Mouse (Mus musculus) ovary, adult 2 months (tissue): Measurements from ENCODE around the gene Inpp4a. TPM values are rescaled to one million over a fixed set of nuclear protein-coding genes. Genes with fewer than 3 reads are reported as not detected.

Experiments
- polyA plus RNA-seq: library from polyadenylated mRNA; depleted of rRNA; stranded (reverse); fragments of >200 nt; gene quantifications from 2 replicates; pipeline ENCODE4 v1.2.3, GENCODE M21; 2012; rRNA removed

The Inpp4a gene
- polyA plus RNA-seq: 32.0 and 32.9 TPM in 2 replicates

DNA sequence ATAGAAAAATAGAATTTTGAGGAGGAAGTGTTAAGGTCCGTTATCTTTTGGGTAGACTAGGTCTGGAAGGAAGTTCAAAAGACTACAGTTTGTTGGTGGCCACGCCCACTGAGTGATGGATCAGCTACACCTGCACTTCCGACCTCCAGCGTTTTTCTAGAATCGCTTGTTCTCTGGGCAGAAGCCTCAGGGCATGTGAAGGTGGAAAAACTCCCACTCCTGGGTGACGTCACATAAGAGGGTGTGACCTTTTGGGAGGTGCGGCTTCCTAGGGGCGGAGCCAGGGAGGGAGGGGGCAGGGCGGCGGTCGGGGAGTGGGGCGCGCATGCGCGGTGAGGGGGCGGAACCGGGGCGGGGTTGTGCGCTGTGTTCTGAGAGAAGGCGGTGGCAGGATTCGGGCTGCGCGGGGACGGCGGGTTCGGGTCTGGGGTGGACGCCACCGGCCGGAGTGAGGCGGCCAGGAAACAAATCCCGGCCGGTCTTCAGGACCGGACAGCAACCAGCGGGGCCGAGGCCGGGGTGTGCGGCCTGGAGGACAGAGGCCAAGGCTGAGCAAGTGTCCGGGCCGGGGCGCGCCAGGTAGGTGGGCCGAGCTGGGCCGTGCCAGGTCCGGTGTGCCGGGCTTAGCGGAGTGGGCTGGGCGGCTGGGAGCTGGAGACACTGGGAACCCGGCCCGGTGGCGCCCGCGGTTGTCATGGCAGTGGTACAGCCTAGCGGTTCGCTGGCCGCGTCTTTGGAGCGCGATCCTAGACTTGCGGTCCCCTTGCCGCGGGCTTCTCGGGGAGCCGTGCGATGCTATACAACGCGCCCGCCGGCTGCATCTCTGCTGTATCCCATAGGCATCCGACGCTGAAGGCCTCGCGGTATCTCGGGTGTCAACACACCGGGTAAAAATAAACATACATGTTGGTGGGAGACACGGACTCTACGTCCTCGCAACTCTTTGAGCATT is at the start of gene Inpp4a:
Gene Inpp4a (plus strand): TSS at position 326 of the 952 bp plus-strand sequence.

DNA sequence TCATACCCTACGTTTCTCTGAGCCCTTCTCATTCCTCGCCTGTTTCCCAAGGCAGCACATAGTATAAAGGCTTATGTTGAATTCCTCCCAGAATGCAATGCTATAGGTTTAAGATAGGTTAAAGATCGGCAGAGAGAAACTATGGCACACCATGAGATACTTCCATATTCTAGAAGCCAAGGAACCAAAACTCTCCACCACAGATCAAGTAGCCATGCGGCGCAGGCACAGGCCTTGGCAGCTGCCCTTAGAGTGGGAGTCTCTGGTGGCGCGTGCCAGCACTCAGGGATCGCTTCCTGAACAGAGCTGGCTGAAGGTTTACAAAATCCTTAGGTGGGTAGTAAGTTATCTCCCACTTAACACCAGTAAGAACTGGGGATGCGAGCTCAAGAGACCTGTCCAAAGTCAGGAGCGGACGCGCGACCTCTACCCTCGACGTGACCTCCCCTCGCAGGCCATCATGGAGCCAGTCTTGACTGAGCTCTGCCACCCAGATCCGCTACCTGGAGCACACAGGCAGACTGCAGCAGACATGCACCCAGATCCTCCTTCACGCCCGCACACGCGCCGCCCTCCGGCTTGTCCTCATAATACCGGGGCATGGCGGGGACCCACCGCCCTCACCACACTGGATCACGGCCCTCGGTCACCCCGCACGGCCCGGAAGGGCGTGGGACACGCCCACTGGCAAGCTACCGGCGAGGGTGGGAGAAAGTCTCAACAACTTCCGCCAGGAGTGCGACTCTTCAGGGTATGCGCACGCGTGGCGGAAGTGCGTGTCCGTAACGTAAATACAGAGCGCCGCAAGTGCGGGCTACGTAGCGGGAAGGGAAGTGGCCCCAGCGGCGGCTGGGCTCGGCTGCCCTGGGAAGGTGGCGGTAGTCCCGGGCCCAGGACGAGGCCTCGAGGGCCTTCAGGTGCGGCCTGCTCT is 130.0 kb downstream of the Inpp4a start, which contains the start of the genes Coa5 and Unc50:
Gene Coa5 (minus strand): TSS at position 738 of the 931 bp plus-strand sequence.
Gene Unc50 (plus strand): TSS at position 774 of the 931 bp plus-strand sequence.

Other genes with a start within 250 kb of the Inpp4a start
- gene Cnga3, start 85.4 kb upstream of the Inpp4a start, polyA plus RNA-seq: not detected in 2 replicates
- gene Coa5, start 130.2 kb downstream of the Inpp4a start, polyA plus RNA-seq: 33.7 and 37.3 TPM in 2 replicates
- 43.4 and 113 TPM in 2 replicates for gene Unc50, start 130.3 kb downstream of the Inpp4a start, polyA plus RNA-seq
- gene Mgat4a, start 241.2 kb downstream of the Inpp4a start, polyA plus RNA-seq: 2.9 TPM in 2 replicates